Mouse (Mus musculus) midbrain, embryonic 11.5 days (tissue): ENCODE measurements around the gene Arid3c. TPM values are rescaled to one million over a fixed set of nuclear protein-coding genes. Genes with fewer than 3 reads are reported as not detected.

Experiments used
- ATAC-seq: fragments of 200-750 bp; cut with Nextera tagmentation; 2 replicates; pipeline ENCODE4 v1.8.0; 2017; ENCODE audit warnings: moderate TSS enrichment, moderate library complexity; ENCODE audit not compliant: low FRiP score
- DNase-seq: peaks from one replicate; pipeline ENCODE4 v3.0.0; 2015; ENCODE audit warnings: low spot score; ENCODE audit errors: missing footprints
- H3K27ac ChIP-seq: fragments of 300-500 bp; sonication (generic); 2 replicates; pipeline ENCODE4 v1.5.1; 2014; ENCODE audit warnings: low read depth, low read length
- H3K27me3 ChIP-seq: fragments of 300-500 bp; sonication (generic); 2 replicates; pipeline ENCODE4 v1.6.1; 2014; ENCODE audit warnings: mild to moderate bottlenecking, low read length, moderate library complexity, mixed read lengths; ENCODE audit not compliant: control insufficient read depth, insufficient read depth
- H3K36me3 ChIP-seq: fragments of 300-500 bp; sonication (generic); 2 replicates; pipeline ENCODE4 v1.6.1; 2014; ENCODE audit warnings: mild to moderate bottlenecking, low read length, moderate library complexity, mixed read lengths; ENCODE audit not compliant: control insufficient read depth, insufficient read depth
- H3K4me1 ChIP-seq: fragments of 300-500 bp; sonication (generic); 2 replicates; pipeline ENCODE4 v1.6.1; 2014; ENCODE audit warnings: low read length; ENCODE audit not compliant: control insufficient read depth, insufficient read depth
- H3K4me2 ChIP-seq: fragments of 300-500 bp; sonication (generic); 2 replicates; pipeline ENCODE4 v1.6.1; 2014; ENCODE audit warnings: mild to moderate bottlenecking, moderate library complexity
- H3K4me3 ChIP-seq: fragments of 300-500 bp; sonication (generic); 2 replicates; pipeline ENCODE4 v1.5.1; 2014; ENCODE audit warnings: low read depth, low read length
- H3K9ac ChIP-seq: fragments of 300-500 bp; sonication (generic); 2 replicates; pipeline ENCODE4 v1.6.1; 2014; ENCODE audit warnings: low read length
- H3K9me3 ChIP-seq: fragments of 300-500 bp; sonication (generic); 2 replicates; pipeline ENCODE4 v1.6.1; 2016; ENCODE audit warnings: low read length; ENCODE audit not compliant: control insufficient read depth
- WGBS: fragments of 180-500 bp; shearing (Covaris S2); extraction: QIAGEN DNeasy Blood & Tissue Kit; methylation state at CpG from one replicate; pipeline ENCODE4 v1.1.7; 2014; 5-methylcytosine and 5-hydroxymethylcytosine counted together
- polyA plus RNA-seq: library from polyadenylated mRNA; unstranded; fragments of >200 nt; fragmentation: Nextera tagmentation; extraction: Ambion mirVana; gene quantifications from 2 replicates; pipeline ENCODE4 v1.2.1, GENCODE M21; 2014

Arid3c gene
- polyA plus RNA-seq, 1 experiment from 2014 or later, result 1.8 TPM

DNA sequence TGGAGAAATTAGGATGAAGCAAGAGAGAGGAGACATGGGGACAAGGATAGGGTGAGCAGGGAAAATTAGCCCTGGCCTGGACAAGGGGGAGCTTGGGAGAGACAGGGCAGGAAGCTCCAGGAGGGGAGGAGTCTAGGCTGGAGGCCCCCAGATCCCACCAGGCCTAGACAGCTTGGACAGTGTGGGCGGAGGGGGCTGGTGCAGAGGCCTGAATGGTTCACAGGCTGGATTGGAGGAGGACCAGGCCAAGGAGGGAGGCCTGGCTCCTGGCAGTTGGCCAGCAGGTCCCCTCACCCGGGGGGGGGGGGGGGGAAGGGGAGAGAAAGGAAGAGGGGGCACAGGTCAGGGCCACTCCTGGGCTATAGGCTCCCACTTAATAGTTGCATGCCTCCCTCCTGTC is 51.7 kb downstream of the Arid3c start:
- DNase-seq, result no peak
- no peak for ATAC-seq
- H3K27me3 ChIP-seq, result no peaks in the 10 kb centered on the region
- 80% methylated on average over 1 of the region's 2 CpGs for WGBS
- H3K4me2 ChIP-seq, result no peak overlapping the region
- no peaks in the 10 kb centered on the region for H3K9me3 ChIP-seq
- H3K9ac ChIP-seq, result 0 out of 2 replicates have a peak overlapping the region, but pooled peaks have one; percentile 36
- H3K4me3 ChIP-seq, result no peak overlapping the region
- H3K27ac ChIP-seq, result peak overlapping the region; percentile 56; the same call in 1 of the 2 replicates
- peaks cover 62% of the 10 kb centered on the region for H3K4me1 ChIP-seq
- peaks cover 11% of the 10 kb centered on the region for H3K36me3 ChIP-seq

DNA sequence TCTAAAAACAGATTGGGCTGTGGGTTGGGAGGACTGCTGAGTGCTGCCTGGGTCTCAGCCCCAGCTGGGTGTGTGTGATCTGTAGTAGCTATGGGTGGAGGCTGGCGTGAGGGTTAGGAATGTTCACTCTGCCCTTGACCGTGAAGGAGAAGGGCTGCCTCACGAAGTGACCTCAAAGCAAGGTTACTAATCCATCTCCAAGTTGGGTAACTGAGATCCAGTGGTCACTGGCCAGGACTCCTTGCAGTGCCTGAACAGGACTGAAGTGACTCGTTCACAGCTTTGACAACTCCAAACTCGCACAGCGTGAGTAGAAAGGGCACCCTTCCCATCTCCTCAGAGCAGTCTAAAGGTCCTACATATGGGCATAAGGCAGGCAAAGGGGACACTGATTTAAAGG is 52.1 kb downstream of the Arid3c start:
- Histone ChIP-seq H3K36me3 (peaks cover 12% of the 10 kb centered on the region), H3K4me3 (no peak overlapping the region), H3K4me1 (peaks cover 60% of the 10 kb centered on the region), H3K27me3 (no peaks in the 10 kb centered on the region), H3K4me2 (no peak overlapping the region), H3K9me3 (no peaks in the 10 kb centered on the region), H3K9ac (0 out of 2 replicates have a peak overlapping the region, but pooled peaks have one; percentile 36), H3K27ac (no peak overlapping the region)
- no peak for ATAC-seq
- WGBS, result 66% methylated on average over 6 of the region's 6 CpGs
- no peak for DNase-seq

DNA sequence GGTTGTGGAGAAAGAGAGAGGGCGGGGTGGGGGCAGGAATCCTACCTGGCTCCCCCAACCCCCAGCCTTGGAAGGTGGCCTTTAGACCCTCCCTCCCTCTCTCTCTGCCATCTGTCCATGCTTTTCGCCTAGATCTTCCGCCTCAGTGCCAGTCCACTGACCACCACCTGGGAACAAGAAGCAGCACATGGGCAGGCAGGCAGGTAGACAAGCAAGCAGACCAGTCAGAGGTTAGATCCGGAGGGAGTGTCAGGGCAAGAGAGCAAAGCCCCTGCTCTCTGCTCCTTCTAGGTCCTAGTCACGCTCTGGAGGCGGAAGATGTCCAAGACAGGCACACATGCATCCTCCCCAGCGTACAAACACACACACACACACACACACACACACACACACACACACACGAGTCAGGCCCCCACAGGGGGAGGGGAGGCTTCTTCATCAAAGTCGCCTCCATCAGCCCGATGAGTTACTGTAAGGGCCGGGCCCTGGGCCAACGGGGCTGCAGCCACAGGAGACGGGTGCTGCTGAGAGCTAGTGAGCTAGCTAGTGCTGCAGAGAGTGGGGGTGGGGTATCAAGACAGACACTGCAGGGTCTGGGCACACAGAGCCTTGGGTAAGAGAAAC is 53.8 kb downstream of the Arid3c start:
- 57% methylated on average over 13 of the region's 13 CpGs for WGBS
- no peak overlapping the region for H3K4me2 ChIP-seq

DNA sequence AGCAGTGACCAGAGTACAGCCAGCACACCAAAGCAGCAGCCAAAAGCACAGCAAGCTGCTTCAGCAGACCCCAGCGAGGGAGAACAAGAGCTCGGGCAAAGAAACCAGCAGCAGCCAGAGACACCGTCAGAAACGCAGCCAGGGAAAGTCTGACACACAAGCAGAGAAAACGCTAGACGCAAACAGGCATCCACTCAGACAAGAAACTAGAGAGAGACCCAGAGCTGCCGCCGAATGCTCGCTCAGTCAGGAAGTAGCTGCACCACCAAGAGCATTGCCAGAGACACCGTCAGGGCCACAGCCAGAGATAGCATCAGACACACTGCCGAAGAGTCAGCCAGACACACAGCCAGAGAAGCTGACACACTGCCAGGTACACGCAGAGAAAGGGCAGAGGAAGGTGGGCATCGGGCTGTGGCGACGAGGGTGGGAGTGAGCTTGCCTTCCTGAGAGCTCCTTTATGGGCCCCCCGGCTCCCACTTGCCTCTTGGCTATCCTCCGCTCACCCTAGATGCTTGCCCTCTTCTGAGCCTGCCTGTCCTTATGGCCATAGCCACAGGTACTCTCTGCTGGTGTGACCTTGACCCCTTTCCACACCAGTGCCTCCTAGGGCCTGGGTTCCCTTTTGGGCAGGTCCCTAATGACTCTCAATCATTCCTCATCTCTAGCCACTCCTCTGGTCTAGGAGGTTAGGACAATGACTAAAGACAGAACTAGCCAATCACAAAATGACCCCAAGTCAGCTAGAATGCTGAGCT is 54.5 kb downstream of the Arid3c start:
- H3K9ac ChIP-seq, result peak overlapping the region; percentile 14; the same call in 1 of the 2 replicates
- H3K27me3 ChIP-seq, result no peaks in the 10 kb centered on the region
- no peak overlapping the region for H3K27ac ChIP-seq
- H3K36me3 ChIP-seq, result peaks cover 14% of the 10 kb centered on the region
- no peak overlapping the region for H3K4me2 ChIP-seq
- 78% methylated on average over 17 of the region's 17 CpGs for WGBS
- peaks cover 69% of the 10 kb centered on the region for H3K4me1 ChIP-seq
- ATAC-seq (no peak), DNase-seq (no peak)
- no peak overlapping the region for H3K4me3 ChIP-seq
- no peaks in the 10 kb centered on the region for H3K9me3 ChIP-seq

More for the DNA sequence above, 53.8 kb downstream of the Arid3c start:
- peaks cover 14% of the 10 kb centered on the region for H3K36me3 ChIP-seq
- H3K9ac ChIP-seq, result 0 out of 2 replicates have a peak overlapping the region, but pooled peaks have one; percentile 42
- ATAC-seq, result peak; percentile 39; the same call in 1 of the 2 replicates
- no peaks in the 10 kb centered on the region for H3K27me3 ChIP-seq
- H3K9me3 ChIP-seq, result no peaks in the 10 kb centered on the region
- no peak for DNase-seq
- H3K27ac ChIP-seq, result no peak overlapping the region
- no peak overlapping the region for H3K4me3 ChIP-seq
- peaks cover 66% of the 10 kb centered on the region for H3K4me1 ChIP-seq

Other genes starting within 250 kb of the Arid3c start
- 6.9 and 7.6 TPM in 2 replicates for gene AI464131, start 228.1 kb downstream of the Arid3c start, polyA plus RNA-seq
- 3.6 and 4.6 TPM in 2 replicates for gene 1110017D15Rik, start 213.8 kb downstream of the Arid3c start, polyA plus RNA-seq
- gene Fam219a, start 161.6 kb downstream of the Arid3c start, polyA plus RNA-seq, result 8.5 and 8.8 TPM in 2 replicates
- 1.7 and 1.9 TPM in 2 replicates for gene Dnaic1, start 161.4 kb downstream of the Arid3c start, polyA plus RNA-seq
- gene Enho, start 90.8 kb downstream of the Arid3c start, polyA plus RNA-seq, result 30.4 and 32.9 TPM in 2 replicates
- 25.7 and 33.8 TPM in 2 replicates for gene Cntfr, start 34.1 kb downstream of the Arid3c start, polyA plus RNA-seq
- gene Il11ra1, start 31.2 kb downstream of the Arid3c start, polyA plus RNA-seq, result 55.2 and 57.9 TPM in 2 replicates
- gene Rpp25l, start 17.6 kb downstream of the Arid3c start, polyA plus RNA-seq, result 69.3 and 85.9 TPM in 2 replicates
- gene Dctn3, start 8.0 kb downstream of the Arid3c start, polyA plus RNA-seq, result 154 and 155 TPM in 2 replicates
- 19.5 and 19.7 TPM in 2 replicates for gene Galt, start 24.1 kb upstream of the Arid3c start, polyA plus RNA-seq
- 67.5 and 70.8 TPM in 2 replicates for gene Sigmar1, start 25.0 kb upstream of the Arid3c start, polyA plus RNA-seq
- gene Ccl27a, start 43.1 kb upstream of the Arid3c start, polyA plus RNA-seq, result 71.1 and 73.5 TPM in 2 replicates
- not detected in 2 replicates for gene Gm21541, start 172.5 kb upstream of the Arid3c start, polyA plus RNA-seq
- 2.4 TPM in 2 replicates for gene Gm20878, start 210.4 kb upstream of the Arid3c start, polyA plus RNA-seq
- 0.06 and 0.14 TPM in 2 replicates for gene Fam205a4, start 234.9 kb upstream of the Arid3c start, polyA plus RNA-seq